Mouse (Mus musculus) spleen, embryonic (tissue): ENCODE data around the gene Zfp69.

Experiments used
- CTCF ChIA-PET: fragments of 350-600 bp; sonication (Branson Sonifier 250); formaldehyde crosslinking; loops from one replicate; lab custom pipeline; 2022; lab: Charles Lee

Gene Zfp69

GRCm38 (mm10) chr4:120887381-120888112, 64.0 kb downstream of the Zfp69 start:
- CTCF ChIA-PET: interaction anchor here (0.8 kb wide), 1 partner anchor 297 kb away, joined by 4 read pairs; no protein-coding TSS in a partner anchor

- CTCF ChIA-PET: no interaction called here
Observed at GRCm38 (mm10) chr4:120886811-120887210, 64.7 kb downstream of the Zfp69 start.

- CTCF ChIA-PET: no interaction called here
Observed at GRCm38 (mm10) chr4:120886131-120886530, 65.4 kb downstream of the Zfp69 start.

GRCm38 (mm10) chr4:120885208-120886120, 66.0 kb downstream of the Zfp69 start:
- CTCF ChIA-PET: no interaction called here

GRCm38 (mm10) chr4:120882002-120882625, 69.4 kb downstream of the Zfp69 start:
- CTCF ChIA-PET: interaction anchor here (0.7 kb wide), 1 partner anchor 68 kb away, joined by 3 read pairs; no protein-coding TSS in a partner anchor

GRCm38 (mm10) chr4:120880731-120881432, 70.6 kb downstream of the Zfp69 start:
- CTCF ChIA-PET: no interaction called here
